Mouse (Mus musculus) urinary bladder, postnatal 4 days (tissue): ENCODE measurements at regions not wholly inside any gene's neighbourhood (a gene's known extent, or its start where the extent isn't known, plus 50 kb on each side); places are given as distances from the start of the nearest gene placed in this dataset.
"Not testable (repeated sequence)": the region's sequence is repeated elsewhere in the genome, so short reads cannot be mapped to it uniquely, and the experiment has no call there.

Experiments
- DNase-seq, 2 experiments: peaks; one replicate each; pipeline ENCODE4 v3.0.0; 2021 to 2022; ENCODE audit warnings: low spot score in 2 of 2

GRCm38 (mm10) chr13:50314001-50314400, 63.9 kb upstream of the Gm906 start:
- not testable (repeated sequence) for DNase-seq

- DNase-seq: no peak
These were observed 72.4 kb upstream of the Gm906 start for GRCm38 (mm10) chr13:50322512-50322911.

GRCm38 (mm10) chr13:50328614-50329013, 78.5 kb upstream of the Gm906 start:
- DNase-seq: peak in 1 of 2 experiments; percentile 11

GRCm38 (mm10) chr13:50344121-50344520, 73.5 kb upstream of the Fbxw17 start:
- peak in 1 of 2 experiments; percentile 16 for DNase-seq

- DNase-seq: no peak
These were observed 65.7 kb upstream of the Fbxw17 start for GRCm38 (mm10) chr13:50351946-50352345.

GRCm38 (mm10) chr13:50355265-50355664, 62.4 kb upstream of the Fbxw17 start:
- no peak for DNase-seq

GRCm38 (mm10) chr13:50359536-50359935, 58.1 kb upstream of the Fbxw17 start:
- DNase-seq: no peak
